Mouse (Mus musculus) heart, adult 18-20 months (tissue): ENCODE measurements at regions not wholly inside any gene's neighbourhood (a gene's known extent, or its start where the extent isn't known, plus 50 kb on each side); places are given as distances from the start of the nearest gene placed in this dataset.

Source experiments
- DNase-seq, 2 experiments: peaks; one replicate each; pipeline ENCODE4 v3.0.0; 2021 to 2022; ENCODE audit warnings: mixed read lengths in 1 of 2

GRCm38 (mm10) chr15:8582676-8583075 lies 62.9 kb upstream of the Gm2310 start:
- DNase-seq = no peak

GRCm38 (mm10) chr15:8581146-8581913 lies 61.6 kb upstream of the Gm2310 start:
- no peak for DNase-seq

GRCm38 (mm10) chr15:8580077-8580476 lies 60.3 kb upstream of the Gm2310 start:
- DNase-seq = no peak

GRCm38 (mm10) chr15:8577480-8577881 lies 57.7 kb upstream of the Gm2310 start:
- DNase-seq = peak; percentile 34 to 63

- DNase-seq = no peak
Measured at GRCm38 (mm10) chr15:8576975-8577374, 57.2 kb upstream of the Gm2310 start.

GRCm38 (mm10) chr15:8569617-8570016 lies 49.9 kb upstream of the Gm2310 start:
- peak; percentile 14 to 32 for DNase-seq
